Mouse (Mus musculus) liver, embryonic 15.5 days (tissue): ENCODE data around the gene Btbd9. TPM values are rescaled to one million over a fixed set of nuclear protein-coding genes. Genes with fewer than 3 reads are reported as not detected.

Experiments used
- ATAC-seq: fragments of 200-750 bp; cut with Nextera tagmentation; 2 replicates; pipeline ENCODE4 v1.8.0; 2017; ENCODE audit warnings: moderate number of reproducible peaks, mild to moderate bottlenecking, moderate library complexity; ENCODE audit not compliant: insufficient read depth
- H3K27ac ChIP-seq: fragments of 300-500 bp; sonication (generic); replicated peaks from 2 replicates; pipeline ENCODE4 v1.5.1; 2015; ENCODE audit warnings: mild to moderate bottlenecking, inconsistent platforms
- H3K27me3 ChIP-seq: fragments of 300-500 bp; sonication (generic); 2 replicates; pipeline ENCODE4 v1.6.1; 2015; ENCODE audit warnings: mild to moderate bottlenecking, inconsistent platforms
- H3K36me3 ChIP-seq: fragments of 300-500 bp; sonication (generic); replicated peaks from 2 replicates; pipeline ENCODE4 v1.6.1; 2015; ENCODE audit warnings: moderate library complexity, mild to moderate bottlenecking, inconsistent platforms
- H3K4me1 ChIP-seq: fragments of 300-500 bp; sonication (generic); replicated peaks from 2 replicates; pipeline ENCODE4 v1.6.1; 2015; ENCODE audit warnings: inconsistent platforms
- H3K4me2 ChIP-seq: fragments of 300-500 bp; sonication (generic); 2 replicates; pipeline ENCODE4 v1.6.1; 2015; ENCODE audit warnings: moderate library complexity, mild to moderate bottlenecking, inconsistent platforms
- H3K4me3 ChIP-seq: fragments of 300-500 bp; sonication (generic); replicated peaks from 2 replicates; pipeline ENCODE4 v1.5.1; 2015; ENCODE audit warnings: mild to moderate bottlenecking, inconsistent platforms
- H3K9ac ChIP-seq: fragments of 300-500 bp; sonication (generic); 2 replicates; pipeline ENCODE4 v1.6.1; 2015; ENCODE audit warnings: moderate library complexity, mild to moderate bottlenecking, inconsistent platforms
- H3K9me3 ChIP-seq: fragments of 300-500 bp; sonication (generic); replicated peaks from 2 replicates; pipeline ENCODE4 v1.6.1; 2016; ENCODE audit warnings: inconsistent platforms
- WGBS: fragments of 180-500 bp; shearing (Covaris S2); methylation state at CpG from one replicate; pipeline ENCODE4 v1.1.7; 2015; ENCODE audit warnings: mixed read lengths; ENCODE audit not compliant: insufficient replicate concordance; 5-methylcytosine and 5-hydroxymethylcytosine counted together
- polyA plus RNA-seq: library from polyadenylated mRNA; unstranded; fragments of >200 nt; fragmentation: Nextera tagmentation; extraction: Ambion mirVana; gene quantifications from 2 replicates; pipeline ENCODE4 v1.2.1, GENCODE M21; 2015

The Btbd9 gene
- polyA plus RNA-seq, 1 experiment from 2014 or later: 12.2 TPM

DNA sequence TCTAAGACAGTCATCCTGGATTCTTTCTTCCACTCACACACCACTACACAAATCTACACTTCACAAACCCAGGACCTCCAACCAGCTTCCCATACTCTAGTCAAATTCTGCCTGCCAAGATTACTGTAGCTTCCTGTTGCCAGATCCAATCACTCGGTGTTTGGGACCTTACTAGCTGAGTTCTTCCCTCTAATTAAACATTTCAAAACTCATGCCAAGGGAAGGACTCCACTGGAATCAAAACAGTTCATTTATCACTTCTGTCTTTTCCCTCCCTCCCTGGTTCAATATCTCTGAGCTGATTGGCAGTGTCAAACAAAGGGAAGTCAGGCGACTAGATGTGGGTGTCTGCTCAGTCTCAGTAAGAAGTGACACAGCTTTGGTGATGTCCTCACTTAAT, 101.7 kb downstream of the Btbd9 start:
- no peak overlapping the region for H3K27ac ChIP-seq
- WGBS: 39% methylated on average over 2 of the region's 2 CpGs
- no peaks in the 10 kb centered on the region for H3K4me1 ChIP-seq
- H3K27me3 ChIP-seq: no peaks in the 10 kb centered on the region
- no peaks in the 10 kb centered on the region for H3K36me3 ChIP-seq
- H3K9ac ChIP-seq: no peak overlapping the region
- ATAC-seq: no peak
- H3K9me3 ChIP-seq: no peaks in the 10 kb centered on the region
- H3K4me3 ChIP-seq: no peak overlapping the region
- H3K4me2 ChIP-seq: no peak overlapping the region

DNA sequence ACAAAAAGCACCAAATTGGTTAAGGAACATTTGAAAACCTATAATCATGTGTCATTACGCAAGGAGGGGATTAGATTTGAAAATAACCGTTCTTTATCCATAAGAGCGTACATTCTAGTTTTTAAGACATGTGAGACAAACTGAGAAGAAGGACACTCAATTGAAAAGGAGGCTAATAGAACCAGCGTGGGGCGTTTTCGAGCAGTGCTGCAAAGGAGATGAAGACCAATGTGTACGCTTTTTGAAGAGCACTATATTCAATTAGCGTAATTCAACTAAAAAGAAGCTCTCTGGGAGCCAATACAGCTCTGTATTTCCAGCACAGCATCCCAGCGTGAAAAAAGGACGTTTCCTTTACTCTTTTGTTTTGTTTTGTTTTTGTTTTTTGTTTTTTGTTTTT, 103.5 kb downstream of the Btbd9 start:
- no peak for ATAC-seq
- Histone ChIP-seq H3K9me3 (no peaks in the 10 kb centered on the region), H3K36me3 (no peaks in the 10 kb centered on the region), H3K4me1 (no peaks in the 10 kb centered on the region), H3K4me3 (no peak overlapping the region), H3K27me3 (no peaks in the 10 kb centered on the region), H3K27ac (no peak overlapping the region), H3K9ac (no peak overlapping the region), H3K4me2 (no peak overlapping the region)
- 79% methylated on average over 10 of the region's 10 CpGs for WGBS

DNA sequence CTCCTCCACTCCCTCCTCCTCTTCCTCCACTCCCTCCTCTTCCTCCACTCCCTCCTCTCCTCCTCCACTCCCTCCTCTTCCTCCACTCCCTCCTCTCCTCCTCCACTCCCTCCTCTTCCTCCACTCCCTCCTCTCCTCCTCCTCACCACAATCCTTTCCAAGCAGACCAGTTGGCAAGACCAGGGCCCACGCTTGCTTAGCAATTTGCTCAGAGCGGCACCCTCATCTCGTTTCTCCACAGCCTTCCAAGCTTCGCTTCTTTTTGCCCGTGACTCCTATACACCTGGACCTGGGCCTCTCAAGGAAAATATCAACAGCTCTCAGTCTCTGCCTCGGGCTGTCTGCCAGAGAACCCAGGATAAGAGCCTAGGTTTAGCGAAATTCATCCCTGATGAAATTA, 104.8 kb downstream of the Btbd9 start:
- no peak overlapping the region for H3K4me3 ChIP-seq
- no peak overlapping the region for H3K4me2 ChIP-seq
- H3K4me1 ChIP-seq: no peaks in the 10 kb centered on the region
- no peaks in the 10 kb centered on the region for H3K27me3 ChIP-seq
- no peak overlapping the region for H3K27ac ChIP-seq
- 64% methylated on average over 7 of the region's 7 CpGs for WGBS
- no peaks in the 10 kb centered on the region for H3K36me3 ChIP-seq
- H3K9ac ChIP-seq: no peak overlapping the region
- no peak for ATAC-seq
- H3K9me3 ChIP-seq: no peaks in the 10 kb centered on the region

DNA sequence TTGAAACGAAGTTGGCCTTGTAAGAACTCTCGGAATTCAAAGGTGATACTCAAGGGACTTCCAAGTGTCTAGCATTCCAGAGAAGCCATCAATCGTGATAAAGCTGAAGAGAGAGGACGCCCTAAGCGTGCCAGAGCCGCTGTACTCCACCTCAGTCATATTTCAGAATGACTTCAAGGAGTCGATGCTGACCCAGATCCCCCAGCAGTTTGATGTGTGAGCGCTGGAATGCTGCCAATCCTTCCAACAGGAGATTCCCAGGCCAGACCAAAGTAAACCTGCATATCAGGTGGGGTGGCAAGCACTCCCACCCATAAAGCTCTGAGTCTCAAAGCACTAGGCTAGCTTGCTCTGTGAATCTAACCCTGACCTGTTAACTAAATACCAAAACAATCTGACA, 105.5 kb downstream of the Btbd9 start:
- H3K27me3 ChIP-seq: no peaks in the 10 kb centered on the region
- WGBS: 58% methylated on average over 8 of the region's 8 CpGs
- H3K4me2 ChIP-seq: no peak overlapping the region
- no peak overlapping the region for H3K27ac ChIP-seq
- no peak overlapping the region for H3K4me3 ChIP-seq
- H3K9me3 ChIP-seq: no peaks in the 10 kb centered on the region
- H3K9ac ChIP-seq: no peak overlapping the region
- no peaks in the 10 kb centered on the region for H3K4me1 ChIP-seq
- no peaks in the 10 kb centered on the region for H3K36me3 ChIP-seq
- no peak for ATAC-seq

DNA sequence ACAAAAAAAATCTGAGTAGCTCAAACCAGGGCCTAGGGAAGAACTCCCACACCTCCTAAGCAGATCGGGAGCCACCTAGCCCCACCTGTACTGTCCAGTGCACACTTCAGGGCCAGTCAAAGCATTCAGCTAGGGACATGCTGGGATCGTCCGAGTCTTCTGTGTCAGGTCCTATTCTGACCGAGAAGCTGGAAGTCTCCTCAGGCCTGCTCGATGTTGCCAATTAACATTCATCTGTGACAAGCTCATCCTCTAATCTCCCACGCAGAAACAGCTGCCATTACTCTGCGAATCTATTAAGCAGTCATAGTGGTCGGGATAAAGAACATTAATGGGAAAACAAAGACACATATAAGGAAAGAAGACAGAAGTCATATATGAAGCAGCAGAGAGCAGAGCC, 106.0 kb downstream of the Btbd9 start:
- Histone ChIP-seq H3K9ac (no peak overlapping the region), H3K4me2 (no peak overlapping the region), H3K4me3 (no peak overlapping the region), H3K36me3 (no peaks in the 10 kb centered on the region), H3K4me1 (no peaks in the 10 kb centered on the region), H3K27me3 (no peaks in the 10 kb centered on the region), H3K9me3 (no peaks in the 10 kb centered on the region), H3K27ac (no peak overlapping the region)
- ATAC-seq: no peak
- WGBS: 79% methylated on average over 8 of the region's 8 CpGs

DNA sequence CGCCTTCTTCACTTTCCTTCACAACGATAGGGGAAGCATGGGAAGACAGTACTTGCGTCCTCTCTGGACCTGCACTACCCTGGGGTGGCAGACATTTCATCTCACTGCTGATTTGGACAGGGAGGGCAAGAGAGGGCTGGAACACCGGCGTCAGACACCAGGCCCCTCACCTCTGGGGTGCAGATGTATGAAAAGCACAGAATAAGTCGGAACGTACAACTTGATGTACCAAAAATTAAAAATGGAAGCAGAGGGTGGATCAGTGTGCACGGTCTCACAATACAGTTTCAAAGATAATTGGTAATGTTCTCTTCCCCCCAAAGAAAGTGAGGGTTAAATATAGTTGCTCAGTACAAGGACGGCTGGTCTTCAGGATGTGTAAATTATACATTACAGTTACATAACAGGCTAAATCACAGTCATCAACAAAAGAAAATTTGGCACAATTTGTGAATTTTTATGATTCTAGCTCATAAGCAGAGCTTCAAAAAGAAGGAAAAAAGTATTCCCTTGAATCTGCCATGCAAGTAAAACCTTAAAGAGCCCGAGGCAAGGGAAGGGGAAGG, 106.7 kb downstream of the Btbd9 start:
- Histone ChIP-seq H3K9me3 (no peaks in the 10 kb centered on the region), H3K4me2 (no peak overlapping the region), H3K9ac (no peak overlapping the region), H3K27ac (no peak overlapping the region), H3K4me3 (no peak overlapping the region), H3K4me1 (no peaks in the 10 kb centered on the region), H3K27me3 (no peaks in the 10 kb centered on the region), H3K36me3 (no peaks in the 10 kb centered on the region)
- 76% methylated on average over 10 of the region's 10 CpGs for WGBS
- no peak for ATAC-seq

DNA sequence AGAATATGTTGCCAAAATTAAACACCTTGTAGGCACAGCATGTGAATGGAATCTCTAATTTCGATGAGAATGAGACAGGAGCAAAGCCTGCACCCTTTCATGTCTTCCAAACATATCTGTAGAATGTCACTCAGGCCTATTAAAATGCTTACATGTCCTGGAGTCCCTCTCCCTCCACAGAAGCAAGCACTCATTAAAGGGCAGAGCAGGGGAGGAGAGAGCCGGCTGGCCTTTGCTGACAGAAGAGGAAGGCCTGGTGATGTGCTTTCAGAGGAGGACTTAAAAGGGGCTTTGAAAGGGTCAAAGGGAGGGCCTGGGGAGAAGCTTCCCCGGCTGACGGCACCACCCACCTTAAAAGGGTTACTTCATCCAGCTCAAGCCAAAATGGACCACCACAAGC, 107.9 kb downstream of the Btbd9 start:
- Histone ChIP-seq H3K9me3 (no peaks in the 10 kb centered on the region), H3K27ac (no peak overlapping the region), H3K9ac (no peak overlapping the region), H3K27me3 (no peaks in the 10 kb centered on the region), H3K36me3 (no peaks in the 10 kb centered on the region), H3K4me3 (no peak overlapping the region), H3K4me1 (no peaks in the 10 kb centered on the region), H3K4me2 (no peak overlapping the region)
- 53% methylated on average over 4 of the region's 4 CpGs for WGBS
- ATAC-seq: no peak

DNA sequence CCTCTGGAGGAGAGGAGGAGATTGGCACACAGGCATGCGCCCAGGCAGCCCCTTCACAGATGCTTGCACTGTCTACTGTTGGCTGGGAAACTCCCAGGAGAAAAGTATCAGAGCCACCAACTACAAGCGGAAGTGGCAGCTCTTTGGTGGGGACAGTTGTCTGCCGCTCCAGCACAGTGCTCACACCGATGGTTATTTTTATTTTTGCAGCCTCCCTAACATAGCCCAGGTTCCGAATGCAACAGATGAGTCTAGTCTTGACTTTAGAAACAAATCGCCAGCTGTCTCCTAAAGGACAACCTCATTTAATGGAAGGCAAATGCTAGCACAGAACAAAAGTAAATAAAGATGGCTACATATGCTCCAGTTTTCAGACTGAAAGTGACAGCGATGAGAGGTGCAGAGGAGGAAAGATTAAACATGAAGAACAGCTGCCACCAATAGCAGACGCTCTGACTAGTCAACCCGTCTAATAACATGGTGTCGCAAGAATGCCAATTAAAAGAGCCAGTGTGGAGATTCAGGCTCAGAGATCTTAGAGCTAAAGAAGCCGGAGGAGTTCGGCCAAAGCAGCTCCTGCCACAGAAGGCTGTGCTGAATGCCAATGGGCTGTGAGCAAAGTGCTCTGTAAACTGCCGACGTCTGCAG, 108.6 kb downstream of the Btbd9 start:
- Histone ChIP-seq H3K4me3 (no peak overlapping the region), H3K9ac (no peak overlapping the region), H3K27me3 (no peaks in the 10 kb centered on the region), H3K27ac (no peak overlapping the region), H3K9me3 (no peaks in the 10 kb centered on the region), H3K4me2 (no peak overlapping the region), H3K4me1 (no peaks in the 10 kb centered on the region), H3K36me3 (no peaks in the 10 kb centered on the region)
- ATAC-seq: no peak
- WGBS: 72% methylated on average over 14 of the region's 14 CpGs

DNA sequence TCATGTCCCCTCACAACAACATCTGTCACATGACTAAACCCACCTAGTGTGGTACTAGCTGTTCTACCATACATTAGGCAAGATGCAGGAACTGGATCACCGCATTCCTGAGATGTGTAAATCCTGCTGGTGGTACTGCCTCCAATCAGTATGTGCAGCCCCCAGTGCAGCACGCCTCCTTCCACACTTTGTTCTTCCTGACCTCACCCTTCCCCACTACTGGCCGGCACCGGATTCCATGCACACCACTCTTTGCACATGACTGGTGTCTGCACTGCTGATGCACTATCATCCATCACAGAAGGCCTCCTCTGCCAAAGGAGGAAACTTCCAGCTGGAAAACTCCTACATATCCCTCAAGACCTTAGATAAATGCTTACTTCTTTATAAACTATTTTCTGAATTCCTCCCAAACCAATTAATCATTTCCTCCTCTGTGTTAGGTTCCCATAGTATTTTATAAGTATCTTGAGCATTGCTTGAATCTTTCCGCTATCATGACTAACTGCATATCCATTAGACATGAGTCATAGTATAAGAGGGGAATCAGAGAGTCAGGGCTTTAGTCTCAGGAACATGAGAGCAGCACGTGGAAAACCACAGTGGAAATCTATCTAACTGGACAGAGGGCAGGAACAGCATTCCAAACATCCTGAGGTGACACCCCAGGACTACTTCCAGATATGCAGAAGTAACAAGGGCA, 111.1 kb downstream of the Btbd9 start:
- WGBS: 62% methylated on average over 6 of the region's 6 CpGs
- Histone ChIP-seq H3K4me1 (no peaks in the 10 kb centered on the region), H3K4me3 (no peak overlapping the region), H3K27ac (no peak overlapping the region), H3K9me3 (no peaks in the 10 kb centered on the region), H3K9ac (no peak overlapping the region), H3K27me3 (no peaks in the 10 kb centered on the region), H3K4me2 (no peak overlapping the region), H3K36me3 (no peaks in the 10 kb centered on the region)
- ATAC-seq: no peak

DNA sequence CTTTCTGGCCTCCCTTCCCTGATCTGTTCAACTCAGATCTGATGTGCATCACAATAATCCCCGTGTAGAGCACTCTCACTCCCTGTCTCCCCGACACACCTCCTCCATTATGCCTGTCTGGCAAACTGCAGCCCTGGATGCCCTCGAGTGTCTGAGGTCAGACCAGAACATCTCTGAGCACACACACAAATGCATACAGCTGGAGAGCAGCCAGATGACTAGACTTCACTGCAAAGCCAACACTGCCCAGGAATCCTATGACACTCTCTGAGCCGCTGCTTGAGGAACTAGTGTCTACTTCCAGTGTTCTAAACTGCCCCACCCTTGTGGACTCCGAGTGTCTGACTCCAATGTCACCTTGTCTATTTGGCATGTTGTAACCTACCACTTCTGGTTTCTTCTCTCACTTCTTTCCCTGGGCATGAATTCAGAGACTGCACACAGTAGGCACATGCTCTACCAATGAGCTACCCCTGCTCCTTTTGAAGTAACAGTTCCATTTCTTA, 112.0 kb downstream of the Btbd9 start:
- WGBS: 66% methylated on average over 5 of the region's 5 CpGs
- Histone ChIP-seq H3K27me3 (no peaks in the 10 kb centered on the region), H3K36me3 (no peaks in the 10 kb centered on the region), H3K4me2 (no peak overlapping the region), H3K4me1 (no peaks in the 10 kb centered on the region), H3K9ac (no peak overlapping the region), H3K4me3 (no peak overlapping the region), H3K9me3 (no peaks in the 10 kb centered on the region), H3K27ac (no peak overlapping the region)
- ATAC-seq: no peak

DNA sequence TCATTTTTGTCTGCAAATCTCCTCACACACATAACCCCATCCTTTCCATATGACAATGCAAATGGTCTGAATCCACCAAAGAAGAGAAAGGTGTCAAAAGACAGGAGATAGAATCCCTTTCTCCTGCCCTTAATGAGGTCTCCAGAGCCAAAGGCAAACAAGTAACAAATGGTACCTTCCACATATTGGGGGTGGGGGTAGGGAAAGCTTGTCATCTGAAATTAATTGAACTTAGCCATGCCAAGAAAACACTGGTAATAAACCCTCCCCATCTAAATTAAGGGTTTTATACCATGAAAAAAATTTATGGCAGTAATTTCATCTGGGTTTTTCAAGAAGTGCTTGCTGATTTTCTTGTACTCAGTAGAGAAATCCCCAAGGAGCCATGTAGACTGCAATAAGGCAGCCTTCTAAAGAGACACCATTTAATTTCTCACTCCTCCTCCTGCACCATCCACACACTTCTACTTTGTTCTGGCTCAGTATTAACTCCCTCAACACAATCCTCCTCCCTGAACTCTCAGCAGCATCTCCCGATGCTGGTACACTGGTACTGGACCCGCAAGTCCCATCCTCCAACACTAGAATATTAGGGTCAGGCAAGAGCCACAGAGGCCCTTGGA, 115.5 kb downstream of the Btbd9 start:
- no peak overlapping the region for H3K27ac ChIP-seq
- no peaks in the 10 kb centered on the region for H3K27me3 ChIP-seq

More for the DNA sequence above, 115.5 kb downstream of the Btbd9 start:
- no peak for ATAC-seq
- Histone ChIP-seq H3K9me3 (no peaks in the 10 kb centered on the region), H3K4me1 (no peaks in the 10 kb centered on the region), H3K9ac (no peak overlapping the region), H3K36me3 (no peaks in the 10 kb centered on the region), H3K4me3 (no peak overlapping the region), H3K4me2 (no peak overlapping the region)
- 73% methylated on average over 2 of the region's 2 CpGs for WGBS
